Mouse (Mus musculus): ENCODE measurements at regions not wholly inside any gene's neighbourhood (a gene's known extent, or its start where the extent isn't known, plus 50 kb on each side); places are given as distances from the start of the nearest gene placed in this dataset.
"Not testable (repeated sequence)": the region's sequence is repeated elsewhere in the genome, so short reads cannot be mapped to it uniquely, and the experiment has no call there.

DNA sequence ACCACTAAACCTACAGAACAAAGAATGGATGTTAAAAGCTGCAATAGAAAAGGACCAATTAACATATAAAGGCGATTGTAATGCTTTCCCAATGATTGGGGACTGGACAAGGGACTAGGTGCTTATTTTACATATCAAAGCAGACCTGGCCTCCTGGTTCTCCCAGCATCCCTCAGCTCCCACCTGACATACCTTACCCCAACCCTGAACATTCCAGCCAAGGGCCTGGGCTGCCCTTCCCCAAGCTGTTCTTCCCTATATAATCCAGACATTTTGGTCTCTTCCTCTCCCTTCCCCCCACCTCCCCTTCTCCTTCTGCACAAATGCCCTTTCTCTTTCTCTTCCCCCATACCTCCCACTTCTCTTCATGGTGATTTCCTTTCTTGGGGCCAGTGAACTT is 57.9 kb upstream of the Col13a1 start:
- no peaks in the 10 kb centered on the region for H3K4me1 ChIP-seq (replicated peaks; ENCODE audit: control insufficient read depth, insufficient read depth, low read length)
- no peak overlapping the region for H3K4me3 ChIP-seq (ENCODE audit: control insufficient read depth, insufficient read depth, low read length)
- no peak overlapping the region for H3K27ac ChIP-seq (ENCODE audit: control insufficient read depth, insufficient read depth, low read length)
- no peaks in the 10 kb centered on the region for H3K36me3 ChIP-seq (ENCODE audit: control insufficient read depth, insufficient read depth, low read length)
- WGBS, result 57% methylated on average over 1 of the region's 1 CpGs
- DNase-seq, result no peak
- no peaks in the 10 kb centered on the region for H3K27me3 ChIP-seq (ENCODE audit: control insufficient read depth, insufficient read depth, low read length)
- TF ChIP-seq CTCF (IDR thresholded peaks at IDR 0.05; ENCODE audit: borderline replicate concordance, control insufficient read depth, extremely low read depth, insufficient read depth, low read length, poor library complexity), result no peak
- no peak for TF ChIP-seq POLR2A (IDR thresholded peaks at IDR 0.05; ENCODE audit: control insufficient read depth, extremely low read depth, insufficient read depth, low read length, poor library complexity)

DNA sequence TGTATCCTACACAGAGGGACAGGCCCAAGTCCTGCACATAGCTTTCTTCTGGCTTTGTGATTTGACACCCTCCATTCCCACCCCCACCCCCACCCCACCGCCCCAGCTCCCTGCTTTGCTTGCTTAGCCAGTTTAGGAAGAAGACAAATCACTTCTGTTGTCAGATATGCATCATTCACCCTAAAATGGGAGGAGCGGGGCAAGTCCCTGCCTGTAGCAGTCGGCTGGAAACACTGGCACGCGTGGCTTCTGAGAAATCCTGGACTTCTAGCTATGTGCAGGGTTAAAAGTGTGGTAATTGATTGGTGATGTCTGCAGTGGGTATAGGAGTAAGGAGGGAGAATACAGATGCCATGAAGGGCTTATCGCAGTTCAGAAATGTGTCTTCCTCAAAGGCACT is 55.4 kb upstream of the Col13a1 start:
- Histone ChIP-seq H3K36me3 (ENCODE audit: control insufficient read depth, insufficient read depth, low read length) (no peaks in the 10 kb centered on the region), H3K4me3 (ENCODE audit: control insufficient read depth, insufficient read depth, low read length) (no peak overlapping the region), H3K27ac (ENCODE audit: control insufficient read depth, insufficient read depth, low read length) (no peak overlapping the region), H3K4me1 (replicated peaks; ENCODE audit: control insufficient read depth, insufficient read depth, low read length) (no peaks in the 10 kb centered on the region), H3K27me3 (ENCODE audit: control insufficient read depth, insufficient read depth, low read length) (no peaks in the 10 kb centered on the region)
- no peak for TF ChIP-seq CTCF (IDR thresholded peaks at IDR 0.05; ENCODE audit: borderline replicate concordance, control insufficient read depth, extremely low read depth, insufficient read depth, low read length, poor library complexity)
- no peak for TF ChIP-seq POLR2A (IDR thresholded peaks at IDR 0.05; ENCODE audit: control insufficient read depth, extremely low read depth, insufficient read depth, low read length, poor library complexity)
- 85% methylated on average over 6 of the region's 6 CpGs for WGBS
- DNase-seq, result no peak

GRCm38 (mm10) chr10:62033748-62034147 is 54.8 kb upstream of the Col13a1 start:
- no peak overlapping the region for H3K27ac ChIP-seq (ENCODE audit: control insufficient read depth, insufficient read depth, low read length)
- WGBS, result 91% methylated on average over 5 of the region's 5 CpGs
- TF ChIP-seq CTCF (IDR thresholded peaks at IDR 0.05; ENCODE audit: borderline replicate concordance, control insufficient read depth, extremely low read depth, insufficient read depth, low read length, poor library complexity) (no peak), POLR2A (IDR thresholded peaks at IDR 0.05; ENCODE audit: control insufficient read depth, extremely low read depth, insufficient read depth, low read length, poor library complexity) (no peak)

DNA sequence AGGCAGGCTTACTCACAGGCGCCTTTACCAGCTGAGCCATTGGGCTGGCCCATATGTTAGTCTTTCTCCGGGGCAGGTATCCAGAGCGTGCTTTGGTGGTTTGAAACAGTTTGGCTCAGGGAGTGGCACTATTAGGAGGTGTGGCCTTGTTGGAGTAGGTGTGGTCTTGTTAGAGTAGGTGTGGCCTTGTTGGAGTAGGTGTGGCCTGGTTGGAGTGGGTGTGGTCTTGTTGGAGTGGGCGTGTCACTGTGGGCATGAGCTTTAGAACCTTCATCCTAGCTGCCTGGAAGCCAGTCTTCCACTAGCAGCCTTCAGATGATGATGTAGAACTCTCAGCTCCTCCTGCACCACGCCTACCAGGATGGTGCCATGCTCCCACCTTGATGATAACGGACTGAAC is 53.1 kb upstream of the Col13a1 start:
- not testable (repeated sequence) for H3K4me3 ChIP-seq (ENCODE audit: control insufficient read depth, insufficient read depth, low read length); DNase-seq; H3K27ac ChIP-seq (ENCODE audit: control insufficient read depth, insufficient read depth, low read length); H3K4me1 ChIP-seq (replicated peaks; ENCODE audit: control insufficient read depth, insufficient read depth, low read length); H3K36me3 ChIP-seq (ENCODE audit: control insufficient read depth, insufficient read depth, low read length); H3K27me3 ChIP-seq (ENCODE audit: control insufficient read depth, insufficient read depth, low read length)
- WGBS, result 91% methylated on average over 6 of the region's 6 CpGs

More at GRCm38 (mm10) chr10:62033748-62034147, 54.8 kb upstream of the Col13a1 start:
- Histone ChIP-seq H3K4me3 (ENCODE audit: control insufficient read depth, insufficient read depth, low read length) (no peak overlapping the region), H3K4me1 (replicated peaks; ENCODE audit: control insufficient read depth, insufficient read depth, low read length) (no peaks in the 10 kb centered on the region), H3K27me3 (ENCODE audit: control insufficient read depth, insufficient read depth, low read length) (no peaks in the 10 kb centered on the region), H3K36me3 (ENCODE audit: control insufficient read depth, insufficient read depth, low read length) (no peaks in the 10 kb centered on the region)
- no peak for DNase-seq

DNA sequence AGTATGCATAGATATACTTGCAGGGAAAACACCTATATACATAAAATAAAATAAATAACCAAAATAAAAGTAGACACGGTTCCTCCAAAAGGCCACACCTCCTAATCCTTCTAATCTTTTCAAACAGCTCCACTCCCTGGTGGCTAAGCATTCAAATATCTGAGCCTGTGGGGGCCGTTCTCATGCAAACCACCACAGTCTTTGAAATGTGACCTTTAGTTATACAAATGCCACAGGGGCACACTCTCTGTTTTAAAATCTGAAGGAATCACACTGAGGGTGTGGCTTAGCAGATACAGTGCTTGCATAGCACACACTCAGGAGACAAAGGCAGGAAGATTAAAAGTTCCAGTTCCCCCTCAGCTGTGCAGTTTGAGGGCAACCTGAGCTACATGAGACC is 50.4 kb upstream of the Col13a1 start:
- WGBS, result 91% methylated on average over 2 of the region's 2 CpGs

More for the DNA sequence above, 50.4 kb upstream of the Col13a1 start:
- no peak for DNase-seq
- Histone ChIP-seq H3K27me3 (ENCODE audit: control insufficient read depth, insufficient read depth, low read length) (no peaks in the 10 kb centered on the region), H3K36me3 (ENCODE audit: control insufficient read depth, insufficient read depth, low read length) (no peaks in the 10 kb centered on the region), H3K27ac (ENCODE audit: control insufficient read depth, insufficient read depth, low read length) (no peak overlapping the region), H3K4me3 (ENCODE audit: control insufficient read depth, insufficient read depth, low read length) (no peak overlapping the region), H3K4me1 (replicated peaks; ENCODE audit: control insufficient read depth, insufficient read depth, low read length) (no peaks in the 10 kb centered on the region)
- no peak for TF ChIP-seq CTCF (IDR thresholded peaks at IDR 0.05; ENCODE audit: borderline replicate concordance, control insufficient read depth, extremely low read depth, insufficient read depth, low read length, poor library complexity)
- no peak for TF ChIP-seq POLR2A (IDR thresholded peaks at IDR 0.05; ENCODE audit: control insufficient read depth, extremely low read depth, insufficient read depth, low read length, poor library complexity)

Measured in thymus, adult 2 months (tissue).